Comparison of ENCODE assay signal across 8 mouse cellular contexts in the genomic region with DNA sequence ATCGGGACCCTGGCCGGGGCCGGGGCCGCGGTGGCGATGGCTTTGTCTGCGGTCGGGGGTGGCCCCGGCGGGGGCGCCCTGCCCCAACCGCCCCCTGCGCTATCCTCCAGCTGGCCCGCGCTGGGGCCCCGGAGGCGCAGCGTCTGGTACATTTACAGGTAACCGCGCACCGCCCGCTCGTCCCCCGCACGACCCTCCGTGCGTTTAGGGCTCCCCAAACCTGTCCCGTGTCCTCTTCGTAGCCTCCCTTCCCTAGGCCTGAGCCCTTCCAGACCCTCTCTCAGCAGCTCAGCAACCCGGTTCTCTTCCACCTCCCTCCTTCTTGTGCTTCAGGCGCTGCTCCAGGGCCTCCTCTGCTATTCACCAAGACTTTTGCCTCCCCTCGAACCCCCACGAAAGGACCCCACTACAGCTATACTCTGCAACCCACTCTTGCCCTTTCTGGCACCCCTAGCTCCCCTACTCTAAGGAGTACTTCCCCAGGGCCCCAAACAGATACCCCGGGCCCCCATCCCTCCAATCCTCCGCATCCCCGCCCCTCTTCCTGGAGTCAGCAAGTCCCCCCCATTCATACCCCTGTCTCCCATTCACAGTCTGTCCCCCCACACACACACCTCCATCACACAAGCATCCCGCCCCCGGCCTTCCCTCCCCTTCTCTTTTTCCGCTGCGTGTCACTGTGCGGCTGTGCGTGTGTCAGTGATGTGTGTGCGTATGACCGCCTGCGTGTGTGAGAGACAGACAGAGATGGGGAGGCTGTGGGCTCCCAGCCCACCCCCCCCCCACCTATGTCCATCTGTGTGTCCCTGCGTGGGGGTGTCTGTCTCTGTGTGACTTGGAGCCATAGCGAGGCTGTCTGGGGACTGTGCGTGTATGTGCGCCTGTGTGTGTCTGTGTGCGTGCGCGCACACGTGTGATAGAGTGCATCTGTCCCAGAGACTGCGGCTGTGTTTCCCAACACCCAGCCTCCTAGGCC. TPM values are rescaled to one million over a fixed set of nuclear protein-coding genes. Genes with fewer than 3 reads are reported as not detected.
DNase-seq lines count a peak whose midpoint lies in the region; ATAC-seq lines count a peak whose summit lies in the region.

No protein-coding gene starts in this region.

- ATAC-seq in liver, embryonic 12.5 days: no peak
- ATAC-seq in embryonic facial prominence, embryonic 12.5 days (ENCODE audit: insufficient number of reproducible peaks, insufficient read depth, low FRiP score, low TSS enrichment): no peak

- 0 out of 2 replicates have a peak, but pooled peaks cover 4% of the 10 kb centered on the region for H3K4me1 ChIP-seq in liver, embryonic 12.5 days
- H3K4me1 ChIP-seq in embryonic facial prominence, embryonic 12.5 days: peaks cover 8% of the 10 kb centered on the region
- peaks cover 12% of the 10 kb centered on the region for H3K4me1 ChIP-seq in limb, embryonic 10.5 days

- WGBS in liver, embryonic 12.5 days (ENCODE audit: insufficient replicate concordance): 6% methylated on average over 49 of the region's 54 CpGs
- WGBS in embryonic facial prominence, embryonic 12.5 days: 2% methylated on average over 41 of the region's 54 CpGs
- 3% methylated on average over 53 of the region's 54 CpGs for WGBS in limb, embryonic 10.5 days

- no peak for DNase-seq in liver
- no peak for DNase-seq in limb, embryonic 10.5 days (ENCODE audit: low spot score)
- peak; percentile 57 for DNase-seq in right cerebral cortex, postnatal 4 days
- DNase-seq in adrenal gland, adult 8-10 months: no peak
- no peak for DNase-seq in natural killer cell, adult 2 months (ENCODE audit: low spot score in 2 of 2)
- no peak for DNase-seq in urinary bladder, postnatal 14 days (ENCODE audit: low spot score)

- H3K9ac ChIP-seq in liver, embryonic 12.5 days: no peak overlapping the region
- peak overlapping the region; percentile 36; the same call in 1 of the 2 replicates for H3K9ac ChIP-seq in embryonic facial prominence, embryonic 12.5 days

- no peak overlapping the region for H3K27ac ChIP-seq in liver, embryonic 12.5 days
- 0 out of 2 replicates have a peak overlapping the region, but pooled peaks have one; percentile 36 for H3K27ac ChIP-seq in embryonic facial prominence, embryonic 12.5 days
- no peak overlapping the region for H3K27ac ChIP-seq in limb, embryonic 10.5 days

- H3K4me3 ChIP-seq in liver, embryonic 12.5 days: peak overlapping the region; percentile 40
- peak overlapping the region; percentile 45 for H3K4me3 ChIP-seq in embryonic facial prominence, embryonic 12.5 days
- H3K4me3 ChIP-seq in limb, embryonic 10.5 days: peak overlapping the region; percentile 51

- no peaks in the 10 kb centered on the region for H3K36me3 ChIP-seq in liver, embryonic 12.5 days
- H3K36me3 ChIP-seq in embryonic facial prominence, embryonic 12.5 days: no peaks in the 10 kb centered on the region
- no peaks in the 10 kb centered on the region for H3K36me3 ChIP-seq in limb, embryonic 10.5 days

- peaks cover 90% of the 10 kb centered on the region for H3K27me3 ChIP-seq in liver, embryonic 12.5 days (replicated peaks)
- peaks cover 88% of the 10 kb centered on the region for H3K27me3 ChIP-seq in embryonic facial prominence, embryonic 12.5 days
- peaks cover 91% of the 10 kb centered on the region for H3K27me3 ChIP-seq in limb, embryonic 10.5 days (ENCODE audit: low read depth, poor library complexity, severe bottlenecking)

- peak overlapping the region; percentile 61 for H3K4me2 ChIP-seq in liver, embryonic 12.5 days
- H3K4me2 ChIP-seq in embryonic facial prominence, embryonic 12.5 days (replicated peaks): peak overlapping the region; percentile 90

- H3K9me3 ChIP-seq in liver, embryonic 12.5 days (replicated peaks): no peaks in the 10 kb centered on the region
- no peaks in the 10 kb centered on the region for H3K9me3 ChIP-seq in embryonic facial prominence, embryonic 12.5 days
- no peaks in the 10 kb centered on the region for H3K9me3 ChIP-seq in limb, embryonic 10.5 days (replicated peaks)

RNA-seq across cellular contexts. Expression of a gene that starts 26.3 kb away (rescaled TPM):
- polyA plus RNA-seq in liver, embryonic 12.5 days (2016; fragmentation: Nextera tagmentation; extraction: Ambion mirVana): 0.10 and 0.18 TPM in 2 replicates
- polyA plus RNA-seq in embryonic facial prominence, embryonic 12.5 days (2016; fragmentation: Nextera tagmentation; extraction: Ambion mirVana): 2.4 and 3.8 TPM in 2 replicates
- 0.31 and 0.40 TPM in 2 replicates for polyA plus RNA-seq in limb, embryonic 10.5 days (2016; fragmentation: Nextera tagmentation; extraction: Ambion mirVana)
- total RNA-seq in adrenal gland, adult 8-10 months (2022): 10 to 100 TPM in 3 of 4 experiments, 1 to 10 TPM in 1; 9.3 to 17.6 (median 14.3) TPM

RNA-seq across cellular contexts. Expression of a gene that starts 29.6 kb away (rescaled TPM):
- 0.50 and 0.55 TPM in 2 replicates for polyA plus RNA-seq in liver, embryonic 12.5 days (2016; fragmentation: Nextera tagmentation; extraction: Ambion mirVana)
- polyA plus RNA-seq in embryonic facial prominence, embryonic 12.5 days (2016; fragmentation: Nextera tagmentation; extraction: Ambion mirVana): 1.9 and 2.3 TPM in 2 replicates
- 1.1 and 1.7 TPM in 2 replicates for polyA plus RNA-seq in limb, embryonic 10.5 days (2016; fragmentation: Nextera tagmentation; extraction: Ambion mirVana)
- 1 to 10 TPM; 4.1 to 6.0 (median 5.1) TPM for total RNA-seq in adrenal gland, adult 8-10 months (2022)

RNA-seq across cellular contexts. Expression of a gene that starts 47.6 kb away (rescaled TPM):
- 0.05 and 0.11 TPM in 2 replicates for polyA plus RNA-seq in liver, embryonic 12.5 days (2016; fragmentation: Nextera tagmentation; extraction: Ambion mirVana)
- polyA plus RNA-seq in embryonic facial prominence, embryonic 12.5 days (2016; fragmentation: Nextera tagmentation; extraction: Ambion mirVana): 2.9 and 3.3 TPM in 2 replicates
- polyA plus RNA-seq in limb, embryonic 10.5 days (2016; fragmentation: Nextera tagmentation; extraction: Ambion mirVana): 1.1 and 1.9 TPM in 2 replicates
- 10 to 100 TPM in 1 of 4 experiments, 1 to 10 TPM in 3; 4.9 to 11.1 (median 7.6) TPM for total RNA-seq in adrenal gland, adult 8-10 months (2022)

RNA-seq across cellular contexts. Expression of a gene that starts 49.3 kb away (rescaled TPM):
- 0.38 TPM in 1 of 2 replicates, not detected in the other for polyA plus RNA-seq in liver, embryonic 12.5 days (2016; fragmentation: Nextera tagmentation; extraction: Ambion mirVana)
- 0.86 and 1.1 TPM in 2 replicates for polyA plus RNA-seq in embryonic facial prominence, embryonic 12.5 days (2016; fragmentation: Nextera tagmentation; extraction: Ambion mirVana)
- polyA plus RNA-seq in limb, embryonic 10.5 days (2016; fragmentation: Nextera tagmentation; extraction: Ambion mirVana): 0.50 and 0.68 TPM in 2 replicates
- total RNA-seq in adrenal gland, adult 8-10 months (2022): 1 to 10 TPM in 3 of 4 experiments, under 1 TPM in 1; 0.73 to 2.2 (median 1.4) TPM
